Mouse (Mus musculus) liver (tissue): ENCODE measurements around the gene Art3.

Experiments used
- DNase-seq: peaks from one replicate; pipeline ENCODE4 v3.0.0-alpha.2; 2020; ENCODE audit warnings: mixed read lengths

The Art3 gene

DNA sequence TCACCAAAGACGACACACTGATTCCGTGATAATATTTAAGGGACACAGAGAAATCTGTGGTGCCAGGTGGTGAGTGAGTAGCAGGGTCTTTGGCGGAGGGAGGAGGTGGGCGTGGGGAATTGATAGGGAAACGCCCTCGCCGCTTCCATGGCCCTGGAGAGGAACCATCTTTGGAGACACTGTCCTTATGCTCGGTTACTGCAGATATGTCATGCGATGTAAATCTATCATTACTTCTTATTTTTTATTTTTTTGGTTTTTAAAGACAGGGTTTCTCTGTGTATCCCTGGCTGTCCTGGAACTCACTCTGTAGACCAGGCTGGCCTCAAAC is 50.7 kb downstream of the Art3 start:
- DNase-seq = no peak

DNA sequence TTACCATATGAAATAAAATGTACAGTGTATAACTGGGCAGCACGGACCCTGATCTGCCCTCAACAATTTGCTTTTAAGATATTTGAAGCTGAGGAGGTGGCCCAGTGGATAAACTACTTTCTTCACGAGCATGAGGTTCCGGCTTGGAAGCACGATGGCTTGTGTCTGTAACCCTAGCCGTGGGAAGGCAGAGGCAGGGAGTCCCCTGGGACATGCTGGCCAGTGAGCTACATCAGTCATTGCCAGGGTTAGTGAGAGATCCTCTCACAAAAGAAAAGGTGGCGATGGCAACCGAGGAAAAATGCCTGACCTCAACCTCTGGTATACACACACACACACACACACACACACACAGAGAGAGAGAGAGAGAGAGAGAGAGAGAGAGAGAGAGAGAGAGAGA is 52.1 kb downstream of the Art3 start:
- DNase-seq = no peak

- peak; percentile 47 for DNase-seq
Measured at GRCm38 (mm10) chr5:92384855-92385254, 53.2 kb downstream of the Art3 start.

DNA sequence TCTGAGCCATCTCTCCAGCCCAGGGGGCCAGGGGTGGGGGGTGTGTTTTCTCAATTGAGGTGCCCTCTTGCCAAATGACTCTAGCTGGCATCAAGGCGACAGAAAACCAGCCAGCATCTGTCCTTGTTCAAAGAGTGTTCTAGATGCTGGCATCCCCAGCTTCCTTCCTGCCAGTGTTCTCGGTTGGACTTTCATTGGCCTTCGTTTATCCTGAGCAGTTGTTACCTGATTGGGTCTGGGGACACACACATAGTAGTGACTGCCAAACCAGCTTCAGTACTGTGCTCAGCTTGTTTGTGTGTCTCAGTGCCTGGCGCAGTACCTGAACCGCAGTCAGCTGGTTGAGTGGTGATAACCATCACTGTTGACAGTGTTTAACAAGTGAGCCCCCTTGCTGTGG is 54.5 kb downstream of the Art3 start:
- no peak for DNase-seq

GRCm38 (mm10) chr5:92386643-92387042 is 55.0 kb downstream of the Art3 start:
- no peak for DNase-seq

GRCm38 (mm10) chr5:92387433-92387832 is 55.8 kb downstream of the Art3 start:
- DNase-seq = no peak

DNA sequence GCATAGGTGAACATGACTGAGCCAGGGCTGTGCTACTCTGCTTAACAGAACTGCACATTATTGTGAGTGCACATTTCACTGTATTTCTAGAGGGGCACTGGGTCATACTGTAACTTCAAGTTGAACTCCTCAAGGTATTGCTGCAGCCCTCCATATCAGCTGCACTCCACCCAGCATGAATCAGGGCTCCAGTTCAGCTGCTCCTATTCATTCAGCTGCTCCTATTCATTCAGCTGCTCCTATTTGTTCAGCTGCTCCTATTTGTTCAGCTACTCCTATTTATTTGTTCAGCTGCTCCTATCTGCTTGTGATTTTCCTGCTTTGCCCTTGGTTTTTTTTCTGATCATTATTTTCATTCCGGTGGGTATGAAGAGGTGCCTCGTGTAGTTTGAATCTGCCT is 58.4 kb downstream of the Art3 start:
- DNase-seq = no peak

- no peak for DNase-seq
Measured at GRCm38 (mm10) chr5:92390615-92391014, 59.0 kb downstream of the Art3 start.

DNA sequence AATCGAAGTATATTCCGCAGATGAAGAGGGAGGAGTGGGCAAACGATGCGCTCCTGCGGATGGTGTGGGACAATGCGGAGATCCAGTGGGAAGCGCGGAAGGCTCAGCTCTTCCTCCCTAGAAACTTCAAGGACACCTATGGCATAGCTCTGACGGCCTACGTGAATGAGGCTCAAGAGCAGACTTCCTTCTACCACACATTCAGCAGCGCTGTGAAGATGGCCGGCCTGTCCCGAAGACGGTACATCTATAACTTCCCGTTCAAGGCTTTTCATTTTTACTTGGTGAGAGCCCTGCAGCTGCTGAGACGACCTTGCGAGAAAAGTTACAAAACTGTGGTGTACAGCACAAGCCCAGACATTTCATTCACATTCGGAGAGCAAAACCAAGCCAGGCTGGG is 60.9 kb downstream of the Art3 start:
- DNase-seq = no peak

GRCm38 (mm10) chr5:92393863-92394262 is 62.2 kb downstream of the Art3 start:
- DNase-seq = peak; percentile 45

DNA sequence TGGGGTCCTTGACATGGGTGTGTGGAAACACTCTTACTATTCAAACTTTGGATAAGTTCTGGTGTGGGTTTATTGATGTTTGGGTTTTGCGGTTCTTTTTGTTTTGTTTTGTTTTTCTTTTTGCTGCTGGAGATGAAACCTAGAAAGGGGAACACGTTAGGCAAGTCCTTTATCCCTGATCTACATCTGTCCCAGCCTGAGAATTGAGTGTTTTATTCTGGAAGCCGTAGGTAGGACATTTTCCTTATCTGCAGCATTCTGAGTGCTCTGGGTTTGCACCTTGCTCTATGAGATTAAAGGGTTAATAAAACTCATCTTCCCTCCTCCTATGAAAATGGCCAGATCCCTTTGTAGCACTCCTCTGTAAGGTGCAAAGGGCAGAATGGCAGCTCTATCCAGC is 64.1 kb downstream of the Art3 start:
- no peak for DNase-seq

- DNase-seq = peak; percentile 71
Measured at GRCm38 (mm10) chr5:92396476-92396875, 64.8 kb downstream of the Art3 start.

DNA sequence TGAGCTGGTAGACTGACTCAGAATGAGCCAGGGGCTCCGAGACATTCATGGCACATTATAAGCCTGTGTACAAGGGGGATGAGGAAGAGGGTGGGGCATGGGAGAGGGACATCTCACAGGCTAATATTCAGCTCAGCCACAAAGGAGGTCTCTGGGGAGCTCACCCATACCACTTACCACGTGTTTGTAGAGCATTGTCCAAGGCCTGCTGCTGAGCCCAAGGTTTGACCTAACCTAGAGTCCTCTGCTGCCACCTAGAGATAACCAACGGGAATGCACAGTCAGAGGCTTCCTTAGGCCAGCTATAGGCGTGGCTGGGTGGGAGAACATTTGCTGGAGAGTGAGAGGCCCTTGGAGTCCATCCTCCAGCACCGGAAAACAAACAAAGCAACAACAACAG is 66.5 kb downstream of the Art3 start:
- peak; percentile 87 for DNase-seq

DNA sequence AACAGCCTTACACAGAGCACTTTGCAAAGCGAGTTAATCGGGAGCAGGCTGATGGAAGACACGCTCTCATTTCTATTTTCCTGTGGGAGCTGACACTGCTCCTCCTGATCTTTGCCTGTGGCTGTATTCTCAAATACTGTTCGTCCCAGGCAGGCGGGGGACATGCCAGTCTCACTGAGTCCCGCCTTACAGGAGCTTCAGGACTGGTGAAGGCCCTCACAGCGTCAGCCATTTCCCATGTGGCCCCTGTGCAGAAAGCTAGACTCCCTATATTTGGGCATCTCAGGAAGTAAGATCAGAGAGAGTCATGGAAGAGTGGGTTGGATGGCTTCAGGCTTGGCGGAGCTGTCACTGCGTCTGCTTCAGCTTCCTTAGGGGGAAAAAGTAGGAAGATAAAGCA is 71.2 kb downstream of the Art3 start:
- no peak for DNase-seq

GRCm38 (mm10) chr5:92403562-92404399 is 72.2 kb downstream of the Art3 start:
- no peak for DNase-seq

DNA sequence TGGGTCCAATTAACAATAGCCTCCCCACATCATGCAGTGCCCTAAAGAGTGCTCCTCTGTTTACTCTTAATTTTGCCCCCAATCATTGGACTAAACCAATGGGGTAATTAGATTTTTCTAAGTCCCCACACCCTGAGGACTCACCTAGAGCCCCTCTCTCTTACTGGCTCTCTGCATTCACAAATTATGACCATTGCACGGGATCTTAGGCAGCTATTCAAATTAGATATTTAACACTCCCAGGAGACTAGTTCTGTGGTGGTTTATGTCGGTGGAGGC is 72.7 kb downstream of the Art3 start:
- no peak for DNase-seq

DNA sequence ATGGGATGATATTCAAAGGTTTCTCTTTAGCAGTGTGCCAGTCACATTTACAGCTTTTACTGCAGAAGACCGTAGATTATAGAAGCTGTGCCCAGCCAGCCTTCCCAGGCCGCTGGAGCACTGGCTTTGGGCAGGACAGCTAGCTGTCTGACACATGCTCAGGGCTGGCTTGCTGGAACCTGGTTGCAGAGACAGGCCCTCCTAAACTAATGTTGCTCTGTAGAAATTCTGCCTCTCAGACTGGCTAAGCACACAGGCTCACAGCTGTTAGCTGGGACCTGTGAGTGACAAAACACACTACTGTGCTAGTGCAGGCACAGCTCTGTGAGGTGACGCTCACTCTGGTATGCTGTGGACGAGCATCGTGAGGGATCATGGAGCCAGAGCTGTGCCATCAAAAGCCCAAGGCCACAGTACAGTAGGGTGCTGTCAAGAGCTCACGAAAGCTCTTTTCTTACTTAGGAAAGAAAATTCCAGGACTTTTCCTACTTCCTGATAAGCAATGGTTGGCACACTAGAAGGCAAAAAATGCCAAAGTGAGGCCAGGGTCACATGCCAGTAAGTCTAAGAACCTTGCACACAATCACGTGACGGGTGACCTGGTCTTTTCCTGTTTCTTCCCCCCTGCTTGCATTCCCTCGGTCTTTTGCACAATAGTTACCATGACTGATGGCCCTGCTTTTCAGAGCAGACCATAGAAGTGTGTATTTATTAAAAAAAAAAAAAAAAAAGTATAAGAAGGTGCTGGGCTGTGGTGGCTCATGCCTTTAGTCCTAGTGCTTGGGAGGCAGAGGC is 77.9 kb downstream of the Art3 start:
- no peak for DNase-seq

GRCm38 (mm10) chr5:92410486-92410885 is 78.9 kb downstream of the Art3 start:
- DNase-seq = no peak

DNA sequence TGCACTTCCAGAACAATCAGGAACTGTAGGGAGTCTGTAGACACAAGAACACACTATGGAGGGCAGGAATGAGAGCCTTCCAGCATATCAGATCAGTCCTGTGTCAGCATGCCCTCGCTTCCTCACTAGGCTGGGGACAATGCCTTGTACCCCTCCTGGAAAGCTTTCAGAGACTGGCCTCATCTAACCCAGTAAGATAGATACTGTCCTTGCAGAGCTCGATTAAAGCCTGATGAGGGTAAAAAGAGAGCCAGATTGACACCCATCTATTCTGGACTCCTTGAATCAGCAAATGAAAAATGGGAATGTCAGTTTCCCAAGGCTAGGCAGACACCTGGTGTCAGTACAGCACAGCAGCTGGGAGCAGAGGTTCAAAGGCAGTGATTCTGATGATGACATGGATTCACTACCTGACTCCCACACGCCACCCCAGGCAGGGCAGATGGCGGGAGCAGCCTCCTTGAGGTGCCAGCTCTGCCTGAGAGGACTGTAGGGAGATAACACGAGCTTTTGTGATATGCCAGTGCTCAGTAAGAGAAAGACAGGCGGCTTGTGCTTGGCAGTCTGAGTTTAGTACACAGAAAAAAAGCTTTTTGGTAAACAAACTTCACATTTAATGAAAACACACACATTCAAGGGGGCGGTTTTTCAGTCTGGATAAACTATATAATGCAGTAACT is 80.0 kb downstream of the Art3 start:
- DNase-seq = no peak

DNA sequence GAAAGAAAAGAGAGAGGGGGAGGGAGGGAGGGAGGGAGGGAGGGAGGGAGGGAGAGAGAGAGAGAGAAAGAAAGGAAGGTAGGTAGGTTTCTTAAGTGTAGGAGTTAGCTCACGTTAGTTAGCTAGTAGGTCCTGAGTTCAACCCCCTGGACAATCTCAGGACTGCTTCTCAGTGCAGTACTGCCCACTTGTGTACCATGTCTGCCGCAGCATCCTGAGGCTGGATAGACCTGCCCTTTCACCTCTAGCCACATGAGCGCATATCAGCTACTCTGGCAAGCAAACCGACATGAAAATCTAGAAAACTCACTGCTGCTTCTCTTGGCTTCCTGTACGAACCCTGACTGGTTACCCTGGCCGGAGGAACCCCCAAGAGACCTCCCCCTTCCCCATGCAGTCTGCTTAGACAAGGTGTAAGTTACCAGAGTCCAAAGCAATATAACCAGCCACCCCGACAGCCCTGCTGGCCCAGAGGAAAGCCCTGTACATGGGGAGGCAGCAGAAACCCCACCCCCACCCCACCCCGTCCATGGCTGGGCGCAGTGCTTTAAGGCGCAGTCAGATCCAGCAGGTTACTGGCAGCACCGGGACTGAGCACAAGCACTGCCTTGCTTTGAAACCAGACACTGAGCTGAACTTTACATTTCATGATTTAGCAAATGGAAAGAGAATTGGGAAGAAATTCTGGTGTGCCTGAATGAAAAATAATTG is 81.8 kb downstream of the Art3 start:
- no peak for DNase-seq

DNA sequence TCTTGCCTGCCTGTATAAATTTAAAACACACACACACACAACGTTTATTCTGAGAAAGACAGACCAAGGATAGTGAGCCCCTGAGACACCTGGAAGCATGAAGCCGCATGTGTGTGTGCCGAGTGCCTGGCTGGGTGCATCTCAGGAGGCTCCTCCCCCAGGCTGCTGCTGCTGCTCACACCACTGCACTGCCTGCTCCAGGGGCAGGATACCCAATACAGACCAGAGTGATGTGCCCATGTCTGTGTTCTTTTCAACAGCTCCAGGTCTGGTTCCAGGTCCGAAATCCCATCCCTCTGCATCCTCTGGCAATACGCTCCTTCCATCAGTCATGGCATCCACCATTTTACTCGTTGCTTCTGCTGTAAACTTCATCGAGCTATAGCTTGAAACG is 82.4 kb downstream of the Art3 start:
- no peak for DNase-seq

DNA sequence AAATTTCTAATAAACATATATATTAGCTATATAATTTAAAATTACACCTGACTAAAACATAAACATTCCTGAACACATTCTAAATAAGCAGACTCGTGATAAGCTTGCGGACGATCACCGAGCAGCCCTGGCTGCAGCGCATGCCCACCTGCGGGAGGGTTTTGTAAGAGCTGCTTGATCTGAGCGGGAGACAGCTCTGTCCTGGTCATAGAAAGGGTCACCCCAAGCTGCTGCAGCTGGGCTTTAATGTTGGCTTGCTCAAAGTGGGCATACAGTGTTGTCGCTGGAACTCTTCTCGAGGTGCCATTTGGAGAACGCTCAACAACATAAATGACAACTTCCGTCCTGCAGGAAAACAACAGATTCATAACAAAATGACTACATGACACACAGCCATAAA is 92.5 kb downstream of the Art3 start:
- no peak for DNase-seq

- no peak for DNase-seq
Measured at GRCm38 (mm10) chr5:92430723-92431122, 99.1 kb downstream of the Art3 start.

- no peak for DNase-seq
Measured at GRCm38 (mm10) chr5:92431611-92432010, 100.0 kb downstream of the Art3 start.
